Comparison of ENCODE assay signal across 8 mouse cellular contexts in genomic region chr2:30237199-30237880, GRCm38 (mm10). TPM values are rescaled to one million over a fixed set of nuclear protein-coding genes. Genes with fewer than 3 reads are reported as not detected.
DNase-seq lines count a peak whose midpoint lies in the region; ATAC-seq and TF ChIP-seq lines count a peak whose summit lies in the region.

Gene Lrrc8a (plus strand): TSS chr2:30237715.

- H3K4me1 ChIP-seq in E14TG2a.4 (replicated peaks; ENCODE audit: low read depth, low read length) = peaks cover 54% of the 10 kb centered on the region
- peaks cover 32% of the 10 kb centered on the region for H3K4me1 ChIP-seq in forebrain, embryonic 13.5 days
- peaks cover 43% of the 10 kb centered on the region for H3K4me1 ChIP-seq in liver, postnatal 0 days (ENCODE audit: insufficient read depth)
- H3K4me1 ChIP-seq in neural tube, embryonic 14.5 days (ENCODE audit: control insufficient read depth, insufficient read depth, low read length) = peaks cover 18% of the 10 kb centered on the region

- H3K4me3 ChIP-seq in E14TG2a.4 (replicated peaks; ENCODE audit: low read length) = peak within 1 kb of the TSS; percentile 93
- peak within 1 kb of the TSS; percentile 81 for H3K4me3 ChIP-seq in forebrain, embryonic 13.5 days
- peak within 1 kb of the TSS; percentile 94 for H3K4me3 ChIP-seq in liver, postnatal 0 days (ENCODE audit: low read depth, low read length)
- peak within 1 kb of the TSS; percentile 92 for H3K4me3 ChIP-seq in neural tube, embryonic 14.5 days (ENCODE audit: low read depth, low read length)

- peak; percentile 99 for ATAC-seq in forebrain, embryonic 13.5 days
- peak; percentile 92 for ATAC-seq in liver, postnatal 0 days
- ATAC-seq in neural tube, embryonic 14.5 days (ENCODE audit: low read depth) = peak; percentile 98

- intact Hi-C loops in heart, postnatal 10 days (cut with DNase I) = loop anchor here (1.0 kb wide), 1 partner anchor 32 kb away; the partner anchor contains the start of gene Kyat1

- peak; percentile 96 for DNase-seq in c-Kit-positive CD71-positive TER-119-positive erythroid progenitor cells, embryonic 14.5 days (ENCODE audit: low spot score)
- peak; percentile 100 for DNase-seq in heart, postnatal 10 days
- peak; percentile 94 for DNase-seq in large intestine, adult 2 months (ENCODE audit: low read depth, low spot score)
- peak; percentile 100 for DNase-seq in liver, postnatal 0 days
- DNase-seq in testis, postnatal 10 days (ENCODE audit: low spot score) = peak; percentile 100

- peaks cover 44% of the 10 kb centered on the region for H3K9me3 ChIP-seq in E14TG2a.4 (ENCODE audit: low read length)
- no peaks in the 10 kb centered on the region for H3K9me3 ChIP-seq in forebrain, embryonic 13.5 days (replicated peaks)
- no peaks in the 10 kb centered on the region for H3K9me3 ChIP-seq in liver, postnatal 0 days (ENCODE audit: low read length)
- H3K9me3 ChIP-seq in neural tube, embryonic 14.5 days (ENCODE audit: control insufficient read depth, low read length) = no peaks in the 10 kb centered on the region

- no peak for TF ChIP-seq CTCF in E14TG2a.4 (conservative IDR thresholded peaks at IDR 0.05; ENCODE audit: low read length)
- peak; percentile 67 for TF ChIP-seq CTCF in liver, postnatal 0 days (IDR thresholded peaks at IDR 0.05; ENCODE audit: low read depth)

- peak within 1 kb of the TSS; percentile 77 for H3K4me2 ChIP-seq in forebrain, embryonic 13.5 days
- peak within 1 kb of the TSS; percentile 88 for H3K4me2 ChIP-seq in liver, postnatal 0 days (ENCODE audit: low read depth, low read length)
- peak within 1 kb of the TSS; percentile 91 for H3K4me2 ChIP-seq in neural tube, embryonic 14.5 days (ENCODE audit: low read depth, low read length)

- no peaks in the 10 kb centered on the region for H3K27me3 ChIP-seq in E14TG2a.4 (ENCODE audit: insufficient read depth, low read length)
- H3K27me3 ChIP-seq in forebrain, embryonic 13.5 days = no peaks in the 10 kb centered on the region
- no peaks in the 10 kb centered on the region for H3K27me3 ChIP-seq in liver, postnatal 0 days (ENCODE audit: insufficient read depth, low read length)
- H3K27me3 ChIP-seq in neural tube, embryonic 14.5 days (ENCODE audit: control insufficient read depth, insufficient read depth, low read length) = no peaks in the 10 kb centered on the region

- peak; percentile 69; the same call in 1 of the 2 replicates for TF ChIP-seq EP300 in liver, postnatal 0 days (IDR thresholded peaks at IDR 0.05; ENCODE audit: low read depth)

- peak within 1 kb of the TSS; percentile 89 for H3K27ac ChIP-seq in forebrain, embryonic 13.5 days
- peak within 1 kb of the TSS; percentile 87 for H3K27ac ChIP-seq in liver, postnatal 0 days (ENCODE audit: low read depth)
- peak within 1 kb of the TSS; percentile 91 for H3K27ac ChIP-seq in neural tube, embryonic 14.5 days (ENCODE audit: low read depth, low read length)

- H3K36me3 ChIP-seq in E14TG2a.4 (ENCODE audit: insufficient read depth, low read length) = peaks cover 31% of the 10 kb centered on the region
- peaks cover 27% of the 10 kb centered on the region for H3K36me3 ChIP-seq in forebrain, embryonic 13.5 days (ENCODE audit: poor library complexity, severe bottlenecking)
- peaks cover 20% of the 10 kb centered on the region for H3K36me3 ChIP-seq in liver, postnatal 0 days (replicated peaks; ENCODE audit: insufficient read depth, low read length)
- H3K36me3 ChIP-seq in neural tube, embryonic 14.5 days (ENCODE audit: control insufficient read depth, insufficient read depth, low read length) = peaks cover 11% of the 10 kb centered on the region; the same call in 1 of the 2 replicates

- WGBS in forebrain, embryonic 13.5 days = 0% methylated on average over 45 of the region's 67 CpGs
- under 1% methylated on average over 66 of the region's 67 CpGs for WGBS in large intestine, adult 2 months
- WGBS in liver, postnatal 0 days (ENCODE audit: insufficient replicate concordance) = 1% methylated on average over 66 of the region's 67 CpGs
- WGBS in neural tube, embryonic 14.5 days = 0% methylated on average over 60 of the region's 67 CpGs

- peak within 1 kb of the TSS; percentile 88 for H3K9ac ChIP-seq in forebrain, embryonic 13.5 days
- peak within 1 kb of the TSS; percentile 97 for H3K9ac ChIP-seq in liver, postnatal 0 days (replicated peaks)
- peak within 1 kb of the TSS; percentile 93 for H3K9ac ChIP-seq in neural tube, embryonic 14.5 days (replicated peaks; ENCODE audit: low read depth, low read length)

RNA-seq across cellular contexts. Expression of gene Lrrc8a, which starts in this region (rescaled TPM):
- 57.9 and 58.3 TPM in 2 replicates for polyA plus RNA-seq in forebrain, embryonic 13.5 days (2015; fragmentation: Nextera tagmentation; extraction: Ambion mirVana)
- 10 to 100 TPM; 72.1 to 91.7 TPM for total RNA-seq in heart, postnatal 10 days (2021)
- polyA plus RNA-seq in large intestine, adult 2 months (2012; rRNA removed) = 19.3 and 25.5 TPM in 2 replicates
- polyA plus RNA-seq in liver, postnatal 0 days (2015; fragmentation: Nextera tagmentation; extraction: Ambion mirVana) = 18.6 and 20.3 TPM in 2 replicates
- 54.0 and 62.2 TPM in 2 replicates for polyA plus RNA-seq in neural tube, embryonic 14.5 days (2014; fragmentation: Nextera tagmentation; extraction: Ambion mirVana)

Comparison
In these comparisons a context has a peak if more than half of its experiments do, and no peak if none do; other contexts are left out.
1. Peak in every context shown above with its lines: DNase-seq, ATAC-seq, H3K4me3 ChIP-seq and H3K27ac ChIP-seq.